Mouse (Mus musculus): ENCODE results near the gene Pim1.

- TF ChIP-seq CTCF (IDR thresholded peaks at IDR 0.05; ENCODE audit: borderline replicate concordance, insufficient read depth, low read depth, low read length), result no peak
- no peak for TF ChIP-seq POLR2A (IDR thresholded peaks at IDR 0.05; ENCODE audit: borderline replicate concordance, insufficient read depth, low read length)
Observed at GRCm38 (mm10) chr17:29544064-29544463, 53.5 kb downstream of the Pim1 start.

Measured in cerebellum, adult 2 months (tissue).